Mouse (Mus musculus): ENCODE data around the gene Patl1. TPM values are rescaled to one million over a fixed set of nuclear protein-coding genes. Genes with fewer than 3 reads are reported as not detected.
A peak's percentile ranks its signal among the peaks of the same experiment; 100 is the strongest.

Patl1 gene
- polyA plus RNA-seq, 1 experiment from 2014 or later = 16.8 TPM

Small RNAs within 50 kb of the gene (microRNA-seq; reads per million reads assigned to microRNA genes)
- gene Mir6994 = 7.6 reads per million, percentile 26 among the genes with 10 or more reads in this experiment

Other genes starting within 250 kb of the Patl1 start
- not detected in 2 replicates for gene Oosp1, start 221.2 kb upstream of the Patl1 start, polyA plus RNA-seq (2015; fragmentation: Nextera tagmentation; extraction: Ambion mirVana)
- gene Oosp3, start 215.3 kb upstream of the Patl1 start, polyA plus RNA-seq (2015; fragmentation: Nextera tagmentation; extraction: Ambion mirVana) = not detected in 2 replicates
- not detected in 2 replicates for gene Gif, start 164.8 kb upstream of the Patl1 start, polyA plus RNA-seq (2015; fragmentation: Nextera tagmentation; extraction: Ambion mirVana)
- gene Mrpl16, start 142.0 kb upstream of the Patl1 start, polyA plus RNA-seq (2015; fragmentation: Nextera tagmentation; extraction: Ambion mirVana) = 44.6 and 45.2 TPM in 2 replicates
- 17.6 and 20.6 TPM in 2 replicates for gene Stx3, start 93.0 kb upstream of the Patl1 start, polyA plus RNA-seq (2015; fragmentation: Nextera tagmentation; extraction: Ambion mirVana)
- gene Olfr1417, start 73.2 kb upstream of the Patl1 start, polyA plus RNA-seq (2015; fragmentation: Nextera tagmentation; extraction: Ambion mirVana) = 0.09 and 0.12 TPM in 2 replicates
- gene Olfr1418, start 51.3 kb upstream of the Patl1 start, polyA plus RNA-seq (2015; fragmentation: Nextera tagmentation; extraction: Ambion mirVana) = not detected in 2 replicates
- not detected in 2 replicates for gene Olfr1419, start 37.3 kb upstream of the Patl1 start, polyA plus RNA-seq (2015; fragmentation: Nextera tagmentation; extraction: Ambion mirVana)
- not detected in 2 replicates for gene Olfr1420, start 25.8 kb upstream of the Patl1 start, polyA plus RNA-seq (2015; fragmentation: Nextera tagmentation; extraction: Ambion mirVana)
- 3.4 and 3.7 TPM in 2 replicates for gene Osbp, start 53.5 kb downstream of the Patl1 start, polyA plus RNA-seq (2015; fragmentation: Nextera tagmentation; extraction: Ambion mirVana)
- gene Olfr1423, start 128.9 kb downstream of the Patl1 start, polyA plus RNA-seq (2015; fragmentation: Nextera tagmentation; extraction: Ambion mirVana) = not detected in 2 replicates
- not detected in 2 replicates for gene Olfr1424, start 150.3 kb downstream of the Patl1 start, polyA plus RNA-seq (2015; fragmentation: Nextera tagmentation; extraction: Ambion mirVana)
- not detected in 2 replicates for gene Olfr1425, start 165.3 kb downstream of the Patl1 start, polyA plus RNA-seq (2015; fragmentation: Nextera tagmentation; extraction: Ambion mirVana)
- gene Olfr1426, start 179.6 kb downstream of the Patl1 start, polyA plus RNA-seq (2015; fragmentation: Nextera tagmentation; extraction: Ambion mirVana) = not detected in 2 replicates
- not detected in 2 replicates for gene Olfr1427, start 190.9 kb downstream of the Patl1 start, polyA plus RNA-seq (2015; fragmentation: Nextera tagmentation; extraction: Ambion mirVana)
- not detected in 2 replicates for gene Olfr1428, start 203.5 kb downstream of the Patl1 start, polyA plus RNA-seq (2015; fragmentation: Nextera tagmentation; extraction: Ambion mirVana)
- gene Olfr76, start 210.8 kb downstream of the Patl1 start, polyA plus RNA-seq (2015; fragmentation: Nextera tagmentation; extraction: Ambion mirVana) = not detected in 2 replicates

All from hindbrain, embryonic 15.5 days (tissue).